Mouse (Mus musculus) kidney, postnatal 14 days (tissue): ENCODE measurements around the gene Mbtps1.
A peak's percentile ranks its signal among the peaks of the same experiment; 100 is the strongest.

Experiments
- DNase-seq: peaks from one replicate; pipeline ENCODE4 v3.0.0; 2022; ENCODE audit warnings: mixed read lengths

Mbtps1 gene

DNA sequence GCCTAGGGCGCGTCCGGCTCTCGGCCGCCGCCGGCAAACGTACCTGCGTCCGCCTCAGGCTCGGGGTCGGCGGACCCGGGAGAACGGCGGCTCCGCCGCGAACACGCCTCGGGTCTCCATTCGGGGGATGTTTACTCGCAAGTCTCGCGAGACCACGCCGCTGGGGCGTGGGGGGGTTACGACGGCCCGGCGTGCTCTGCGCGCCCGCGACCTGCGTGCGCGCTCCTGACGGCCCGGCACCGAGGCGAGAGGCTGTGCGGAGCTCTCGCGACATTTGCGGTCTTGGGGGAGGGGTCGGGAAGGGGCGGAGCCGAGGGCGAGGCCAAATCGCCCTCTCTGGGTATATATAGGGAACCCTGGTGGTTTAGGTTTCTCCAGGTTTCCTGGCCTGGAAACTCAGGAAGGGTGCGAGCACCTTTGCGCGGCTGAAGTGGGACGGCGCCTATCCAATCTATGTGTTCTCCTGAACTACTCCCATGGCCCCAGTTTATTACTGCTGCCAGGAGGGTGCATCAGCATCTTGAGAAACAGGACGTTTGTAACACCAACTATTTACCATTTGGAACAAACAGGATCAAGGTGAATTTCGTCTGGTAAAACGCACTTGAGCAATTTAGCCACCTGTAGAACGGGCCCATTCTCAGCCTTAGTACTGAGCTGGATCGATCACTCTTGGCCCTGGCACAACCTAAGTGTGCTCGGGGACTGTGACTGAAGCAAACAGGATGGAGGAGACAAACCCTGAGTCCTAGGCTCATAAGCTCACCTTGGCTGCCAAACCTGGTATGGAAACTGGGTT, at the start of gene Mbtps1:
TSS of gene Mbtps1 (minus strand) at position 133 of the 799 bp plus-strand sequence.
- peak; percentile 98 for DNase-seq

GRCm38 (mm10) chr8:119606224-119606623, 47.7 kb upstream of the Mbtps1 start:
- DNase-seq: peak; percentile 26

DNA sequence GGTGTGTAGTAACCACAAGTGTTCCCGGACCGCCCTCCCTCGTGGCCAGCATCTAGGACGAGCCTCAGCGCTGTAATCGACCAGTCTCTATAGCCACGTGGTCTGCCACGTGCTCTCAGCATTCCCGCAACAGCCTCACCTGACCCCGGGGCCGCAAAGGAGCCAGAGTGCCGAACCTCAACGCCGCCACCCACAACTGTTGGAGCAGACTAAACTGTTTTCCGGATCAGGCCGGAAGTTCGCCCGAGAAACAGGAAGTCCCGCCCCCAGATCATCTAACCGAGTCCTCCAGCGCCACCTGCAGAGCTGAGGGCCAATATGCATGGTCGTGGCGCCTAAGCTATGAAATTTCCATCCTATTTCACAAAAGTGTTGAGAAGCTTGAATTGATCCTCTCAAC, 46.5 kb upstream of the Mbtps1 start, which contains the start of gene Taf1c:
TSS of gene Taf1c (minus strand) at position 227 of the 400 bp plus-strand sequence.
- DNase-seq: peak; percentile 94

DNA sequence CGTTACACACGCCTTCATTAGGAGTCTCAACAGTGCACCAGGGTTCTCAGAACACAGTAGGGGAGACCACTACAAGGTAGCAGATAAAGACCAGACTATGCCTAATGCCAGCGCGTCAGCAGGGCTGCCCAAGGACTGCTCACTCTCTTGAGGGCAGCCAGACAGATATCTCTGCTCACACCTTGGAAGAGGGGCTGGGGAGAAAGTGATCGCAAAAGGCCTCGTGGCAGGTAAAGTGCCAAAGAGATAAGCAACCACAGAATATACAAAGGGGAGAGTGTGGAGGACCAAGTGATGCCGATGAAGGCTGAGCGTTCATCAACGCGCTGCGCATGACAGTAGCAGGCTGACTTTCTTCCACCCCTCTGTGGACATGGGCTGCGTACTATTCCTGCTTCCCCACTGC, 45.9 kb upstream of the Mbtps1 start:
- no peak for DNase-seq

DNA sequence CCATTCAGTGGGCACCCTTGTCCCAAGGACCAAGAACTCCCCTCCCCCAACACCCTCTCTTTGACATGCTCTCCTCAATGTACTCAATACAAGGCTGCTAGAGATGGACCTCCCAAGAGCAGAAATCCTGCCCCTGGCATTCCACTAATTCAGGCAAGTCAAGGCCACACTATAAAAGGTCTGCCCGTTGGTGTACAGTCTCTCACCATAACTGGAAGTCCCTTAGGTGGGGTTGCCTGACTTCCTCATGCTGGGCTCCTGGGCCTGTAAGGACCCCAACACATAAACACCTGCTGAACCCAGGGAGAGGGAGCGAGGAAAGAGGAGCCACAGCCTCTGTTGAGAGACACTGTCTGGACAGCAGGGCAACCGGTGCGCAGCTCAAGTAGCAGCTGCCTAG, 45.2 kb upstream of the Mbtps1 start:
- DNase-seq: no peak

GRCm38 (mm10) chr8:119591456-119591855, 32.9 kb upstream of the Mbtps1 start:
- peak; percentile 43 for DNase-seq

GRCm38 (mm10) chr8:119590348-119590747, 31.8 kb upstream of the Mbtps1 start:
- peak; percentile 21 for DNase-seq

- DNase-seq: no peak
Measured at GRCm38 (mm10) chr8:119588844-119589243, 30.3 kb upstream of the Mbtps1 start.

GRCm38 (mm10) chr8:119588321-119588720, 29.8 kb upstream of the Mbtps1 start:
- DNase-seq: no peak

GRCm38 (mm10) chr8:119585901-119586300, 27.4 kb upstream of the Mbtps1 start:
- DNase-seq: no peak

DNA sequence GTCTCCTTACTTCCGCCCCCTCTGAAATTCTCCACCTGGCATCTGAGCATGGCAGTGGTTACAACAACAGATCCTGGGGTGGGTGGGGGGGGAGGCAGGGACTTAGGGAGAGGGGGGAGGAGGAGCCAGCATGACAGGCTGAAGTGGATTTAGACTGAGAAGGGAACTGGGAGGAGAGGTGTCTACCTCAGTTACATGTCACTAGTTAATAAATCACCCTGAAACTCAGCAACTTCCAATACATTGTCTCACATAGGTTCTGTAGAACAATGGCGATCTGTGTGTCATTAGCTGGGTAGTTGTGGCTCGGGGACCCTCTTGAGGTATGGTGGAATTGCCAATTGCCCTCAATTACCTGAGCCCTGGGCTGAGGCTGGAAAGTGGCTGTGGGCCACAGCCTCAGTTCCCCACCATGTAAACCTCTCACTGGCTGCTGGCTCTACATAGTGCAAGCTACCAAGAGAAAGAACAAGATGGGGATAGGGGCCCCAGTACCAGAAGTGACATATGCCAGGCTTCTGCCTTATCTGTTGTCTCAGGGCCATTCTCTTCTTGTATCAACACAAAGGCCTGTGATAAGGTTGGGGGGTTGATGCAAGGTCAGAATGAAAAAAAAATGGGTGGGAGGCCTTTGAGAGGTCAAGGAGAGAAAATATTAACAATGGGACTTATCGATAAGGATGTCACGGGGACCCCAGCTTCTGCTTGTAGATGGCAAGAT, 22.1 kb upstream of the Mbtps1 start:
- no peak for DNase-seq

DNA sequence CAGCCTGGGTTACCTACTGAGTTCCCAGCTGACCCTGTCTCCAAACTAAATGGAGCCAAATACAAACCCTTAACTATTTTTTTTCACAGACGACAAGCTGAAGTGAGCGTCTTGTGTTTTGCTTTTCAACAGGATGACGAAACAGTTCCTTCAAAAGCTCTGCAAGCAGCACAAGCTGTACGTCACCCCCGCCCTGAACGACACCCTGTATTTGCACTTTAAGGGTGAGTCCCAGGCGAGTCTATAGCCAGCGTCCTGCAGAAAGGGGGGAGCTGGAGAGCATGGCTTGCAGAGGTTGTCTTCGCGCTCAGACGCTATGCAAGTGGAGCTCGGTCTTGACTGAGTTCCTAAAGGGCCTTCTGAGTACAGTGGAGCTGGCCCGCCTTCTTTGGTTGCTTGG, 20.6 kb upstream of the Mbtps1 start:
- no peak for DNase-seq

- no peak for DNase-seq
Measured at GRCm38 (mm10) chr8:119575366-119575726, 16.8 kb upstream of the Mbtps1 start.

DNA sequence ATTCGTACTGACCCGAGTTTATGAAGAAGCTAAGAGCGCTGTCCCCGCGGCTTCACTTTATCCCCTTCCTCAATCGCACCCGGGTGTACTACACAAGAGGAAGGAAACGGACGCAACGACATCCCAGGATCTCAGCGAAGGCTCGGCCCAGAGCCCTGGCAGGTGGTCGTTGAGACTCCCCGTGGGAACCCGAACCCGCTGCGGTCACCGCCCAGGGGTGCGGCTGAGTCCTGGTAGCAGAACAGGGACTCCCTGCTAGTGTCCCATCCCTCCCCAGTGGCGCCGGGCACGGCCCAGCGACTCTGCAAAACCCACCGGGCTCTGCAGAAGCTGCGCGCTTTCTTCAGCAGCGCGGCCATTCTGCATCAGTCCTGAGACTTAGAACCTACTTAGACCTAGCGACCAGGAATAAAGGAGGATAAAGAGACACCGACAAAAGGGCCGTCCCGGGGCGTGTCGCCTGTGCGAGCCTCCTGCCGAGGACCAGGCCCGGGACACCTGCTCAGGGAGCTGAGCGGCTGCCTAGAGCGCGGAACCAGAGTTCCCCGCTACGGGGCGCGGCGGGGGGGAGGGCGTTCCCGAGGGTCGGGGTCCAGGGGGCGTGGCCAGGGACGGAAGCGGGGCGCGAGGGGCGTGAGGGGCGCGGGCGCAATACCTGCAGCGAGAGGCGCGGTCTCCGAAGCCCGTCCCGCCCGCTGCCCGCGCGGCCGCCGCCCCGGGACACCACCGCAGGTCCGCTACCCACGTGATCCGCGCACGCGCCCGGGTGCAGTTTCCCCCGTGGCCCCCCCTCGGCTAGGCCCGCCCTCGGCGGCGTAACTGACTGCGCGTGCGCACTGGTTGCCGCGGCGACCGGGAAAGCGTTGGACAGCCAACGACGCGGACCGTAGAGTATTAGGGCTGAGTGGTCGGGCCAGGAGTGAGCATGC, 16.2 kb upstream of the Mbtps1 start, which contains the start of the genes Hsdl1 and Dnaaf1:
TSS of gene Hsdl1 (minus strand) at position 747 of the 929 bp plus-strand sequence.
TSS of gene Dnaaf1 (plus strand) at position 799 of the 929 bp plus-strand sequence.
- peak; percentile 98 for DNase-seq

- DNase-seq: no peak
Measured at GRCm38 (mm10) chr8:119572411-119572810, 13.9 kb upstream of the Mbtps1 start.

GRCm38 (mm10) chr8:119571135-119571534, 12.6 kb upstream of the Mbtps1 start:
- DNase-seq: no peak

- DNase-seq: no peak
Measured at GRCm38 (mm10) chr8:119569881-119570280, 11.3 kb upstream of the Mbtps1 start.

- no peak for DNase-seq
Measured at GRCm38 (mm10) chr8:119568951-119569350, 10.4 kb upstream of the Mbtps1 start.

- peak; percentile 23 for DNase-seq
Measured at GRCm38 (mm10) chr8:119568251-119568650, 9.7 kb upstream of the Mbtps1 start.

DNA sequence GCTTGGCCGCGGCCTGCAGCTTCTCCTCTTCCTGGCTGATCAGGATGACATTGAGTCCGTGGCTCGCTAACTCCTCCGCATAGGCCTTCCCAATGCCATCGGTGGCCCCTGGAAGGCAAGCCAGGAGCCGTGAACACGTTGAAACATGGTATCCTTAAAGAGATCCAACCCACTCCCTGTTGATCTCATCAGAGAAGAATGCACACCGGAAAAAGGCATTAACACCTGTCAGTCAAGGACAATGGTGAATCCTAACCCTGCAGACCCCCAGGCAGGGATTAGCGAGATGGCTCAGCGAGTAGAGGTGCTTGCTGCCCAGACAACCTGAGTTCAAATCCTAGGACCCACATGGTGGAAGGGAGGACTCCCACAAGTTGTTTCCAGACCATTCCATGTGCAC, 7.8 kb upstream of the Mbtps1 start:
- DNase-seq: no peak

DNA sequence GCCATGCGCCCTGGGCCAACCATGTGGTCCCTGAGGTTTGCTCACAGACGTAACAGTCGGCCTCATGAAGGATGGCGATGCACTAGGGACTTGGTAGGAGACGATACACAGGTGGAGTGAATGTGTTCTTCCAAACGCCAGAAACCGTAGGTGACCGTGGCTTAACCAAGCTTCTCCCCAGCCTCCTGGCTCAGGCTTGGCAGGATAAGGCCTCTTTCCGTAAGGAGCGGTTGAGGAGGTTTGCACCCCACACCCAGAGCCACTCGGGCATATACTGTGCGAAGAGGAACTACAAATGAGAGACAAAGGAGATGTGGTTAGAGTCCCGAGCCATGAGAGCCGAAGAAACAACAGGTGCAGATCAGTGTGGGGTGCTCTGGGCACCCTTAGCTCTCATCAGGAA, 5.3 kb upstream of the Mbtps1 start:
- DNase-seq: no peak

GRCm38 (mm10) chr8:119559402-119559720, 826 bp upstream of the Mbtps1 start:
- no peak for DNase-seq
